Mouse (Mus musculus) embryonic fibroblast, embryonic 13.5 days (primary cell): ENCODE measurements at regions not wholly inside any gene's neighbourhood (a gene's known extent, or its start where the extent isn't known, plus 50 kb on each side); places are given as distances from the start of the nearest gene placed in this dataset.

Experiments
- CTCF ChIP-seq: IDR thresholded peaks from 2 replicates; pipeline ENCODE4 v1.5.1; 2011; ENCODE audit warnings: mild to moderate bottlenecking, control low read depth, low read length, moderate library complexity, borderline replicate concordance; ENCODE audit not compliant: insufficient read depth
- POLR2A ChIP-seq: IDR thresholded peaks from 2 replicates; pipeline ENCODE4 v1.6.1; 2011; ENCODE audit warnings: low read depth, mild to moderate bottlenecking, control low read depth, low read length, moderate library complexity

DNA sequence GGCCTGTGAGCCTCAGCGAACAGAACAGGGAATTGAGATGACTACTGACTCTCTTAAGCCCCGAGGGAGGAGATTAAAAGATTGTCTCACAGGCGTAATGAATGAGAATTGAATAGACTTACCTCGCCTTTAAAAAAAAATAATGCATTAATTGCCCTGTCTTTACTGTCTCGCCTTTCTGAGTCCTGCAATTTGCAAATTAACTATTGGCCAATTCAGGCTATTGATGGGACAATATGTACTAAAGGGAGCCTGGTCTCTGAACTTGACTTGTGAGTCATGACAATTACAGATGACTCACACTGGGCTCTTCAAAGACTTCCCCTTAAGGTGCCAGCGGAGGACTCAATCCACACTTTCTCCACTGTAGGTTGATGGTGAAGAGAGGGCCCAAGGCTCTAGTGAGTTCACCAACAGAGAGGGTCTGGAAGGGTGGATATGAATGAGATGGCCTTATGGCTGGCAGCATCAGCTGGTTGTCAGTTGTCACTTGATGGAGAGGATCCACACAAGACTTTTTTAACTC is 109.1 kb downstream of the Trib2 start:
- TF ChIP-seq CTCF, result no peak
- TF ChIP-seq POLR2A, result no peak
